Mouse (Mus musculus): ENCODE data around the gene Susd6. TPM values are rescaled to one million over a fixed set of nuclear protein-coding genes. Genes with fewer than 3 reads are reported as not detected.

The Susd6 gene
- 73.7 and 75.3 TPM in 2 replicates for polyA plus RNA-seq (2011; ENCODE audit: insufficient read length, low read depth, missing spikeins)

DNA sequence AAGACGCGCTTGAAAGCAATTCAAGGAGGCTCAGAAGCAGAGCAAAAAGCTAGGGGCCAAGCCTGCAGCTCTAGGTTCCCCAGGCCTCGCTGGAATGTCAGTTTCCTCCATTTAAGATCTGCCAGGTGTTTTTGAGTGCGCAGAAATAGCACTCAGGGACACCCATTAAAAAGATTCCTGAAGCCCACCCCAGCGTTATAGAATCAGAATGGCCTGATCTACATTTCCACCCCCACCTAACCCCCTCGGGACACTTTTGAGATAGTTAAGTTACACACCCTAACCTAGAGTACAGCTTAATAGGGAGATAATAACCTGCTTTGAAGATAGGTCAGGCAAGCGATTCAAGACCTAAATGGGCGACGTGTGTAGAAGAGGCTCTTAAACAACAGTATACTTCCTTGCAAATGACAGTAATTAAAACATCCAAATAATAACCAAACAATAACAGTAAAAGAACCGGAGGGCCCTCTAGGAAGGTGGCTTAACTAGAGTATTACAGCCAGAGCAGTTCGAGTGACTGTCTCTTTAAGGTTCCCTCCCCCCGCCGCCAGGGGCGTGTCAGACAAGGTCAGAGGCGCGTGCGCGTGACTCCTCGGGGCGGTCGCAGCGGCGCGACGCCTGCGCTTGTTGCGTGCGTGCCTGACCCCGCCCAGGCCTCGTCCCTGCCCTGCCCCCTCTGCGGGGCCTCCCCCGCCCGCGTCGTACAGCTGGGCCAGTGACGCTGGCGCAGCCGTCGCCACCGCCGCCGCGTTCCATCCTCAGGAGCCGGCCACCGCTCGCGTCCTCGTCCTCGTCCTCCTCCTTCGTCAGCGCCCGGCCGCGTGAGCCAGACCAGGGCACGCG lies at the start of gene Susd6:
Susd6 (plus strand) TSS at position 662 of the 846 bp plus-strand sequence.
- Histone ChIP-seq H3K4me3 (ENCODE audit: insufficient read depth, low read length) (peak within 1 kb of the TSS; percentile 100), H3K4me1 (ENCODE audit: control insufficient read depth, insufficient read depth, low read length) (peaks cover 10% of the 10 kb centered on the region), H3K27ac (ENCODE audit: insufficient read depth, low read length) (peak within 1 kb of the TSS; percentile 89)
- TF ChIP-seq CTCF (IDR thresholded peaks at IDR 0.05; ENCODE audit: borderline replicate concordance, insufficient read depth, low read length) = no peak
- TF ChIP-seq POLR2A (IDR thresholded peaks at IDR 0.05; ENCODE audit: low read depth, low read length) = peak; percentile 99

DNA sequence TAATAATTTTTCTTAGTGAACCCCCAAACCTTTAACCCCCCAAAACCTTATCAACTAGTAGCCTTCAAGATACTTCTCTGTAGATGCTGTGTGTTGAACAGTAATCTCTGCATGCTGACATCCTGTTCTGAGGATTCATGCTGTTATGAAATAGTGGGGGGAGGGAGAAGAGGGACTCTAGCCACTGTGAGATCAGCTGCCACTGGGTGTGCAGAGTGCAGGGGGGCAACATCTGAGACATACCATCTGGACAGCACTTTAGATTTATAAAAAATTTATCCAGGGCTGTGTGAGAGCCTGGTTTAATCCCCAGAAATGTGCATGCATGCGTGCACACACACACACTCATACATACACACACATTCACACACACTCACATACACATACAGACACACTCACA lies 45.7 kb upstream of the Susd6 start:
- H3K4me3 ChIP-seq (ENCODE audit: insufficient read depth, low read length) = no peak overlapping the region
- no peaks in the 10 kb centered on the region for H3K4me1 ChIP-seq (ENCODE audit: control insufficient read depth, insufficient read depth, low read length)
- no peak overlapping the region for H3K27ac ChIP-seq (ENCODE audit: insufficient read depth, low read length)
- TF ChIP-seq CTCF (IDR thresholded peaks at IDR 0.05; ENCODE audit: borderline replicate concordance, insufficient read depth, low read length) (no peak), POLR2A (IDR thresholded peaks at IDR 0.05; ENCODE audit: low read depth, low read length) (no peak)

DNA sequence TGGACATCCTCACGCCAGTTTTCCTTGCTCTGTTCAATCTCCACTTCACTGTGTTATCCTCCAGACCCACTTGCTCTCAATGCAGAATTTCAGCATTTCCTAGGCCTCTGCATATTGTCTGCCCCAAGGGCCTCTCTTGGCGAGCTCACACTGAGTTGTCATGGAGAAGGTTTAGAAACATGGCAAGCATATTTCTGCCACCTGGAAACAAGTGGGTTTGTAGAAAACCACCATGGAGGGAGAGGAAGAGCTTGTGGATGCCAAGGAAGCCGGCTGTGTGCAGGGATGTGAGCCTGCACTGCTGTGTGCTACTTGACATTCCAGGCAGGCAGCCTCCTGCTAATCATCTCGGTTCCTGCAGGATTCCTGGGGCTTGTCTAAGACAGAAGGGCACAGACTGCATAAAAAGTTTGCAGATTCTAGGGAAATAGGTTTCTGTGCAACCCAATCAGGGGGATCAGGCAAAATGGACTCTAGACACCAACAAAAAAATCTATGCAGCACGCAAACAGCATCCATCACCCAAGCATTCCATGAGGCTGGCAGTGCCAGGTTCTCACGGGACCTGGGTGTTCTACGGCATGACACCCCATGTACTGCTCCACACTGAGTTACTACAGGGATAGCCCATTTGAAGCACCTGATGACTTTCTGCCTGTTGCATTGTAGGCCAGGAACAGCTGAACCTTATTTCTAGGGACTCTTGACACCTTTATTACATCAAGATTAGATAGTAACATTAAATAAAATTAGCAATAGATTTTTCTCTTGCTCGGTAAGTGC lies 44.1 kb upstream of the Susd6 start:
- Histone ChIP-seq H3K4me1 (ENCODE audit: control insufficient read depth, insufficient read depth, low read length) (peaks cover 1% of the 10 kb centered on the region; the same call in 1 of the 2 replicates), H3K4me3 (ENCODE audit: insufficient read depth, low read length) (no peak overlapping the region), H3K27ac (ENCODE audit: insufficient read depth, low read length) (no peak overlapping the region)
- no peak for TF ChIP-seq CTCF (IDR thresholded peaks at IDR 0.05; ENCODE audit: borderline replicate concordance, insufficient read depth, low read length)
- TF ChIP-seq POLR2A (IDR thresholded peaks at IDR 0.05; ENCODE audit: low read depth, low read length) = no peak

GRCm38 (mm10) chr12:80751556-80751955 lies 38.8 kb upstream of the Susd6 start:
- Histone ChIP-seq H3K4me1 (ENCODE audit: control insufficient read depth, insufficient read depth, low read length) (peaks cover 8% of the 10 kb centered on the region), H3K4me3 (ENCODE audit: insufficient read depth, low read length) (no peak overlapping the region), H3K27ac (ENCODE audit: insufficient read depth, low read length) (no peak overlapping the region)
- TF ChIP-seq POLR2A (IDR thresholded peaks at IDR 0.05; ENCODE audit: low read depth, low read length) = no peak

GRCm38 (mm10) chr12:80757751-80758558 lies 32.4 kb upstream of the Susd6 start:
- Histone ChIP-seq H3K4me1 (ENCODE audit: control insufficient read depth, insufficient read depth, low read length) (no peaks in the 10 kb centered on the region), H3K4me3 (ENCODE audit: insufficient read depth, low read length) (peak overlapping the region; percentile 32), H3K27ac (ENCODE audit: insufficient read depth, low read length) (no peak overlapping the region)
- TF ChIP-seq POLR2A (IDR thresholded peaks at IDR 0.05; ENCODE audit: low read depth, low read length) = no peak

DNA sequence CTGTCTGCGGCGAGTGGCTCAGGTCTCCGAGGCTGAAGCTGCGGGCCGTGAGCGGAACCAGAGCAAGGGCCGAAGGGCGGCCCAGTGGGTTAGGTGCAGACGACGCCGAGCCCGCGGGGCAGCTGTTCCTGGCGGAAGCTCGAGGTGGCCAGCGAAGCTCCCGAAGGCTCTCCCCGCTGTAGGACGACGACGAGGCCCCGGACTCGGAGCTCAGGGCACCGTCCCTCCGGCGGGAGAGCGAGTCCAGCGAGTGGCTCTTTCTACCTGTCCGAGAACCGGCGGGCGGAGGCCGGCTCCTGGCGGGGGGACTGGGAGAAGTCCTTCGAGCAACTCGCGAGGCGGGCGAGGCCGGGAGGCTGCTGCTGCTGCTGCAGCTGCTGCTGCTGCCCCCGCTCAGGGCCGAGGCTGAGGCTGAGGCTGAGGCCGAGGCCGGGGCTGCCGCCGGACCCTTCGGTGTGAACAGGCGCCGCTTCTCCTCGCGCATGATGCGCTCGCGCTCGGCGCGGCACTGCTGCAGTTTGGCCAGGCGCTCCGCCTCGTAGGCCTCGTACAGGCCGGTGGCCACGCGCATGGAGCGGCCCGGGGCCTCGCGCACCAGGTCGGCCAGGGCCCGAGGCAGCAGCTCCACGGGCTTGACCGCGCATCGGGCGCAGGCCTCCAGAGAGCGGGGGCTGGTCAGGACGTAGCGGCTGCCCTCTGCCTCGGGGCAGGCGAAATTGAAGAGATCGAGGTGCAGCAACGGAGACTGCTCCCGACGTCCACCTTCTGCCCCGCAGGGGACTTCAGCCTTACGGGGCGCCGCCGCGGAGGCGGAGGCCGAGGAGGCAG lies 31.5 kb upstream of the Susd6 start:
- Histone ChIP-seq H3K4me3 (ENCODE audit: insufficient read depth, low read length) (0 out of 2 replicates have a peak overlapping the region, but pooled peaks have one; percentile 32), H3K4me1 (ENCODE audit: control insufficient read depth, insufficient read depth, low read length) (no peaks in the 10 kb centered on the region), H3K27ac (ENCODE audit: insufficient read depth, low read length) (no peak overlapping the region)
- TF ChIP-seq CTCF (IDR thresholded peaks at IDR 0.05; ENCODE audit: borderline replicate concordance, insufficient read depth, low read length) (no peak), POLR2A (IDR thresholded peaks at IDR 0.05; ENCODE audit: low read depth, low read length) (no peak)

DNA sequence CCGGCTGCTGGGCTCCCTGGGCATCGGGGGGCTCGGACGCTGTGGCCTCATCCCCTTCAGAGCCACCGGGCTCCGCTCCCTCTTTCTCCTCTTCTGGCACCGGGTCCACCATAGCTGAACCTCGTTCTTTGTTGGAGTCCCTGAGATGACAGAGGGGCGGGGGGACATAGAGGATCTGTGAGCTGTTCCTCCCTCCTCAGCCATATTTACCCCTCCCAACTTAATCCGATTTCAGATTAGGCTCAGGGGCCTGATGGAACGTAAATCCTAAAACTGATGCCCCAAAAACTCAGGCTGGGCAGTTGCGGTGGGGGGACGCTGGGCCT lies 31.0 kb upstream of the Susd6 start:
- TF ChIP-seq POLR2A (IDR thresholded peaks at IDR 0.05; ENCODE audit: low read depth, low read length) (no peak), CTCF (IDR thresholded peaks at IDR 0.05; ENCODE audit: borderline replicate concordance, insufficient read depth, low read length) (no peak)
- Histone ChIP-seq H3K4me1 (ENCODE audit: control insufficient read depth, insufficient read depth, low read length) (no peaks in the 10 kb centered on the region), H3K4me3 (ENCODE audit: insufficient read depth, low read length) (no peak overlapping the region), H3K27ac (ENCODE audit: insufficient read depth, low read length) (no peak overlapping the region)

- TF ChIP-seq CTCF (IDR thresholded peaks at IDR 0.05; ENCODE audit: borderline replicate concordance, insufficient read depth, low read length) = no peak
- no peak for TF ChIP-seq POLR2A (IDR thresholded peaks at IDR 0.05; ENCODE audit: low read depth, low read length)
- peak overlapping the region; percentile 14 for H3K4me3 ChIP-seq (ENCODE audit: insufficient read depth, low read length)
- no peak overlapping the region for H3K27ac ChIP-seq (ENCODE audit: insufficient read depth, low read length)
- no peaks in the 10 kb centered on the region for H3K4me1 ChIP-seq (ENCODE audit: control insufficient read depth, insufficient read depth, low read length)
Measured at GRCm38 (mm10) chr12:80759713-80760395, 30.5 kb upstream of the Susd6 start.

Data from embryonic fibroblast, embryonic 13.5 days (primary cell).